Mouse (Mus musculus) C2C12 (cell line): ENCODE data around the gene Gapvd1. TPM values are rescaled to one million over a fixed set of nuclear protein-coding genes. Genes with fewer than 3 reads are reported as not detected.

Source experiments
- H3K27me3 ChIP-seq: one replicate; pipeline ENCODE4 v1.6.1; 2011; ENCODE audit not compliant: control insufficient read depth, insufficient read depth, insufficient read length
- H3K36me3 ChIP-seq: one replicate; pipeline ENCODE4 v1.6.1; 2011; ENCODE audit not compliant: control insufficient read depth, insufficient read depth
- H3K4me3 ChIP-seq: one replicate; pipeline ENCODE4 v1.5.1; 2011; ENCODE audit warnings: mild to moderate bottlenecking, control low read depth; ENCODE audit not compliant: poor library complexity, insufficient read depth, severe bottlenecking
- H3K79me2 ChIP-seq: one replicate; pipeline ENCODE4 v1.6.1; 2011; ENCODE audit not compliant: control insufficient read depth, insufficient read depth
- H3K79me3 ChIP-seq: one replicate; pipeline ENCODE4 v1.6.1; 2011; ENCODE audit warnings: low read depth, control low read depth
- H3ac ChIP-seq: one replicate; pipeline ENCODE3; 2011; ENCODE audit warnings: low read depth; ENCODE audit not compliant: control insufficient read depth, insufficient read length
- CEBPB ChIP-seq: IDR thresholded peaks from one replicate; pipeline ENCODE4 v1.6.1; 2011; ENCODE audit warnings: low read depth, mild to moderate bottlenecking, control low read depth, moderate library complexity
- CTCF ChIP-seq: IDR thresholded peaks from one replicate; pipeline ENCODE4 v1.5.1; 2011; ENCODE audit not compliant: control insufficient read depth, insufficient read depth, insufficient read length
- FOSL1 ChIP-seq: IDR thresholded peaks from one replicate; pipeline ENCODE4 v1.8.0; 2011; ENCODE audit warnings: mild to moderate bottlenecking, low read length; ENCODE audit not compliant: poor library complexity, insufficient read depth, severe bottlenecking
- MAX ChIP-seq: IDR thresholded peaks from one replicate; pipeline ENCODE4 v1.6.1; 2011; ENCODE audit warnings: mild to moderate bottlenecking, control low read depth
- MYOD1 ChIP-seq: IDR thresholded peaks from one replicate; pipeline ENCODE4 v1.6.1; 2011; ENCODE audit warnings: low read depth; ENCODE audit not compliant: control insufficient read depth, insufficient read length
- MYOG ChIP-seq: IDR thresholded peaks from one replicate; pipeline ENCODE4 v1.6.1; 2011; ENCODE audit not compliant: control insufficient read depth, insufficient read length; ENCODE audit errors: extremely low read depth
- USF1 ChIP-seq: IDR thresholded peaks from one replicate; pipeline ENCODE4 v1.6.1; 2011; ENCODE audit warnings: low read depth, mild to moderate bottlenecking, control low read depth, moderate library complexity
- polyA plus RNA-seq: library from polyadenylated mRNA; unstranded; fragments of >200 nt; fragmentation: generic; extraction: Trizol; gene quantifications from one replicate; pipeline ENCODE4 v1.2.1, GENCODE M21; 2012; ENCODE audit warnings: missing spikeins

The Gapvd1 gene
- polyA plus RNA-seq, 1 experiment: 23.6 TPM

DNA sequence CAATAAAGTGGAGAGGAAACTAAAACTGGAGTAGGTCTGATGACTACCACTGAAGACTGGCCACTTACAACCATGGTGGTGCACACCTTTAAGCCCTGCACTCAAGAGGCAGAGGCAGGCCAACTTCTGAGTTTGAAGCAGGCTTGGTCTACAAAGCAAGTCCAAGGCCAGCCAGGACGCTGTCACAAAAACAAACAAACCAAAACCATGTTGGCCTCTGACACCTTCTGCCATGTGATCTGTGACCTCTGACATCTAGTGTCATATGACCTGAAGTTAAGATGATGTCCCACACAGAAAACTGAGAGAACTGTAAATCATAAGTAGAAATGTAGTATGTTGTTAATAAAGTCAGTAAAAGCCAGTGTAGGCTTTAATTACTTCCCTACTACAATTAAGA is 17.1 kb downstream of the Gapvd1 start:
- peaks cover 100% of the 10 kb centered on the region for H3K79me2 ChIP-seq
- no peaks in the 10 kb centered on the region for H3K27me3 ChIP-seq
- TF ChIP-seq MAX (no peak), FOSL1 (no peak), MYOG (no peak), MYOD1 (no peak), CTCF (no peak), USF1 (no peak), CEBPB (no peak)
- no peak overlapping the region for H3K4me3 ChIP-seq
- H3ac ChIP-seq: no peak overlapping the region
- peaks cover 31% of the 10 kb centered on the region for H3K36me3 ChIP-seq
- peaks cover 89% of the 10 kb centered on the region for H3K79me3 ChIP-seq

DNA sequence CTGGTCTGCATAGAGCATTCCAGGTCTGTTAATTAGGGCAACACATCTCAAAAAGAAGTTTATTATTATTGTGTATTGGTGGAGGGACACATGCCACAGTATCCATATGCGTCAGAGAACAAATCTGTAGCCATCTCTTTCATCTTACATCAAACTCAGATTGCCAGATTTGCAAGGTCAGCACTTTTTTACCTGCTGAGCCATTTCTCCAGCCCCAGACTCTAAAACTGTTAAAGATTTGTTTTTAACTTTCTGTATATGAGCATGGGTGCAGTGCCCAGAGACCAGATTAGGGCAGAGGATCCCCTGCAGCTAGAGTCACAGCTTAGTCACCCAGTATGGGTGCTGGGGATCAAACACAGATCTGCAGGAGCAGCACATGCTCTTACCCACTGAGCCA is 18.4 kb downstream of the Gapvd1 start:
- peaks cover 100% of the 10 kb centered on the region for H3K79me2 ChIP-seq
- no peaks in the 10 kb centered on the region for H3K27me3 ChIP-seq
- no peak overlapping the region for H3ac ChIP-seq
- no peak overlapping the region for H3K4me3 ChIP-seq
- H3K36me3 ChIP-seq: peaks cover 21% of the 10 kb centered on the region
- no peak for TF ChIP-seq MYOG
- TF ChIP-seq CTCF: no peak
- TF ChIP-seq MAX: no peak
- no peak for TF ChIP-seq FOSL1
- no peak for TF ChIP-seq MYOD1
- TF ChIP-seq CEBPB: no peak
- TF ChIP-seq USF1: no peak
- H3K79me3 ChIP-seq: peaks cover 91% of the 10 kb centered on the region

DNA sequence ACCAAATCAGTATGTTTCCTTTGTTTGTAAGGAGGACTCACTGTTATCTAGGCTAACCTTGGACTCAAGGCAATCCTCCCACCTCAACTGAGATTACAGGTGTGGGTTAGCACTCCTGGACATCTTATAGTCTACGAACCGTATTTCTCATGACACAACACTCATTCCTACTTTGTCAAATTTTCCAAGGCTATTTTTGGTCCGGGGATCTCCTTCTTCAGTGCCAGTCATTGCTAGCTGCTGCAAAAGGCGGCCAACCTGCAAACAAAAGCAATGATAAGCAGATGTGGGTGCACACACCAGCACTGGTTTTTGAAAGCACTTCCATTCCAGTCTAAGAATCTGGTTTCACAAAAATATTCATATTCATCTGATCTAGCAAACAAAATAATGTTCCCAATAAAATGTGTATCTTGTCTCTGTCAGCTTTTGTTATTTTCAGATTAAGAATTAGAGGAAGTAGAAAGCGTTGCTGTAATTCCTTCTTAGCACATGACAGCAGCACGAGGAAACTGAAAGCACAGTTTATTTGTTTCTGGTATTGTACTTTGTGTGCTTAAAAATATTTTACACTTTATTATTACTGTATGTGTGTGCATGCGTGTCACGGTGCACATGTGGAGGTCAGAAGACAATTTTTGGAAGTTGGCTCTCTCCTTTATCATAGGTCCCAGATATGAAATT is 27.8 kb downstream of the Gapvd1 start:
- Histone ChIP-seq H3K27me3 (no peaks in the 10 kb centered on the region), H3K79me3 (peaks cover 10% of the 10 kb centered on the region), H3K36me3 (peaks cover 74% of the 10 kb centered on the region), H3ac (no peak overlapping the region), H3K4me3 (no peak overlapping the region), H3K79me2 (peaks cover 23% of the 10 kb centered on the region)
- TF ChIP-seq FOSL1: no peak
- TF ChIP-seq CTCF: no peak
- no peak for TF ChIP-seq USF1
- no peak for TF ChIP-seq MAX
- TF ChIP-seq CEBPB: no peak
- TF ChIP-seq MYOD1: no peak
- TF ChIP-seq MYOG: no peak

DNA sequence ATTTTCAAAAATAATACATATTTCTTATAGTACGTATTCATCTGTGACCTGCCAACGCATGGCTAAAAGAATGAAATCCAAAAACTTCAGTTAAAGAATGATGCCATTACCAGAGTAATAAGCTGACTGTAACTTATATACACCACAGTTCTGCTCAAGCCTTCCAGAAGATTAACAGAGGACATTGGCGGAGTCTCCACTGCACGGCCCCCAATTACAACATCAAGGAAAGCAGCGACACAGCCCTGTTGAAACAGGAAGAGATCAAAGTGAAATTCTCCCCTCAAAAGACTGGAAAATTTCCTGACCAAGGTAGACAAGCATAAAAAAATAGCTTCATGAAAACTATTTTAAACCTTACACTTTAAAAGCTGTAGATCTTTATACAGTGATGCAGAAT is 29.8 kb downstream of the Gapvd1 start:
- Histone ChIP-seq H3K79me2 (peaks cover 5% of the 10 kb centered on the region), H3ac (no peak overlapping the region), H3K79me3 (no peaks in the 10 kb centered on the region), H3K27me3 (no peaks in the 10 kb centered on the region), H3K36me3 (peaks cover 84% of the 10 kb centered on the region), H3K4me3 (no peak overlapping the region)
- TF ChIP-seq CTCF (no peak), MAX (no peak), MYOD1 (no peak), MYOG (no peak), FOSL1 (no peak), CEBPB (no peak), USF1 (no peak)

DNA sequence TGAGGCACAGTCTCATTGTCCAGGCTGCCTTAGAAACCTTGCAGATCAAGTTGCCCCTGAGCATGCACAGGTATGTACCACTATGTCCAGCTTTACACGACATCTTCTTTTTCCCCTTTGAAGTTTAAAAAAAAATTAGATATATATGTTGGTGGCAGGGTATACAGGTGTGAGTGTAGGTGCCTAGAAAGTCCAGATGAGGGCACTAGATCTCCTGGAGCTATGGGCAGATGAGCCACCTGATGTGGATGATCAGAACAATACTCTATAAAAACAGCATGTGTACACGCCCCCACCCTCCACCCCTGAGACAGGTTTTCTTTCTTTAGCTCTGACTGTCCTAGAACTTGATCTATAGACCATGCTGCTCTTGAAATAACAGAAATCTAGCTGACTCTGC is 36.8 kb downstream of the Gapvd1 start:
- Histone ChIP-seq H3K36me3 (peaks cover 68% of the 10 kb centered on the region), H3K27me3 (no peaks in the 10 kb centered on the region), H3K79me3 (no peaks in the 10 kb centered on the region), H3K79me2 (peaks cover 5% of the 10 kb centered on the region), H3ac (no peak overlapping the region), H3K4me3 (no peak overlapping the region)
- no peak for TF ChIP-seq CTCF
- TF ChIP-seq CEBPB: no peak
- TF ChIP-seq MYOD1: no peak
- TF ChIP-seq USF1: no peak
- TF ChIP-seq MAX: no peak
- TF ChIP-seq FOSL1: no peak
- no peak for TF ChIP-seq MYOG

DNA sequence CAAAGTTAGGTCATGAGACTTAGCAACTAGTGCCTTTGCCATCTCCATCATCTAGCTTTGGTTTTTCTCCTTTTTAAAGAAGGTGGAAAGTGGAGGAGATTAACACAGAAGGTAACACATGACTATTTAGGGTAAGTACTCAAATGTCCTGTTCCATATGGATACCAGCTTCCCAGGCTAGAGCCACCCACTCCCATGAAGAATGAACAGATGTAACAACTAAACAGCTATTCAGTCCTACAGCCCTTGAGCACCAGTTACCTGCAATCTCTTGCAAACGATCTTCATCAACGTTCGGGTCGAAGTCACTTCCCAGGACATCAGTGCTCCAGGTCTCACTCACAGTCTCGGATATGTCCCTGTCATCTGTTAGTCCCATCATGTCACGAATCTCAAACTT is 43.1 kb downstream of the Gapvd1 start:
- Histone ChIP-seq H3K4me3 (no peak overlapping the region), H3K79me2 (no peaks in the 10 kb centered on the region), H3ac (no peak overlapping the region), H3K27me3 (no peaks in the 10 kb centered on the region), H3K79me3 (no peaks in the 10 kb centered on the region), H3K36me3 (peaks cover 91% of the 10 kb centered on the region)
- TF ChIP-seq MAX (no peak), CEBPB (no peak), FOSL1 (no peak)
